Mouse (Mus musculus) testis, adult 2 months (tissue): ENCODE data around the gene Imp3.

Experiments
- CTCF ChIP-seq: fragments of 200-500 bp; IDR thresholded peaks from 2 replicates; pipeline ENCODE4 v1.5.1; 2012; ENCODE audit warnings: low read depth, mild to moderate bottlenecking, inconsistent platforms, low read length, moderate library complexity; ENCODE audit not compliant: control insufficient read depth, insufficient read depth, insufficient replicate concordance
- POLR2A ChIP-seq: fragments of 200-500 bp; IDR thresholded peaks from 2 replicates; pipeline ENCODE4 v1.6.1; 2012; ENCODE audit warnings: low read depth, mild to moderate bottlenecking, inconsistent platforms, low read length, moderate library complexity; ENCODE audit not compliant: control insufficient read depth

DNA sequence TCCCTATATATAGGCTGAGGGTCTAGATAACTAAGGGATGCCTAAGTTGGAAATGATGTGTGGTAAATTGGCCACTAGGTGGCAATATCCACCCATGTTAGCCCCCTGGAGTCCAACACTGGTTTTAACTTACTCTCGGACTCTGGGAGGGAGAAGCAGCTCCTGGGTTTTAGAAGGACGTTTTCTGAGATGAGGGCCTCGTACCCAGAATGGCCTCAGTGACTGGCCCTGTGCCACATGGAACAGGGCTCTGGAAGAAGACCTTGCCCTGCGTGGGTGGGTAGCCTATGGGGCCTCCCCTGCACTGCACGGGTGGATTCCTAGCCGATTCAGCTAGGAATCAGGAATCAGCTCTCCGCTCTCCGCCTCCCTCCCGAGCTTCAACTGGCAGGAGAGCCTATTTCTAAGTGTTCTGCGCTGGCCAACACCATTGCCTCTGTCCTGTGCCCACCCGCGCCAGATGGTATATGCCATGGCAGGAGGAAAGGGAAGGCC, 45.7 kb upstream of the Imp3 start:
- TF ChIP-seq CTCF (peak; percentile 6; the same call in 1 of the 2 replicates), POLR2A (no peak)
